Mouse (Mus musculus): ENCODE measurements at regions not wholly inside any gene's neighbourhood (a gene's known extent, or its start where the extent isn't known, plus 50 kb on each side); places are given as distances from the start of the nearest gene placed in this dataset.

DNA sequence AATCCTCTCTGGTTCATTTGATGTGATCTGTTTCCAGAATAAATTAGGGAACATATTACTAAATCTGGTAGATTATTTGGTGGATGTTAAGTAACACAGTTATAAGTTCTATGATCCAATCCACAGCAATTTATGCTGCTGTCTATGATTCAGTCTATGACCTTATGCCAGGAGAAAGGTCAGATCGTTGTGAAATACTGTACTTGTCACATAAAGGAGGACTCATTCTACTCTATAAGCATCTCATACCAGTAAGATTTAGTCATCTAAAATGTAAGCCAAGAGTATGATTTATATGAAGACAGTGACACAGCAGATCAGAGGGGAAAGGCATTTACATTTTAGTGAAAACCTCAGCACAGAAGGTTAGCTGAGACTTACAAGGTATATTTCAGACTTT lies 1677.5 kb upstream of the Pcdh10 start:
- ATAC-seq (ENCODE audit: low FRiP score) (no peak), DNase-seq (ENCODE audit: low spot score) (no peak)
- Histone ChIP-seq H3K4me1 (replicated peaks; ENCODE audit: control insufficient read depth, insufficient read depth, low read length) (no peaks in the 10 kb centered on the region), H3K27me3 (ENCODE audit: control insufficient read depth, insufficient read depth, low read length) (no peaks in the 10 kb centered on the region), H3K4me2 (replicated peaks) (no peak overlapping the region), H3K9ac (no peak overlapping the region), H3K4me3 (replicated peaks; ENCODE audit: low read length) (no peak overlapping the region), H3K9me3 (ENCODE audit: control insufficient read depth, low read length) (no peaks in the 10 kb centered on the region), H3K27ac (no peak overlapping the region), H3K36me3 (replicated peaks; ENCODE audit: control insufficient read depth, insufficient read depth) (no peaks in the 10 kb centered on the region)
- 89% methylated on average over 1 of the region's 1 CpGs for WGBS

DNA sequence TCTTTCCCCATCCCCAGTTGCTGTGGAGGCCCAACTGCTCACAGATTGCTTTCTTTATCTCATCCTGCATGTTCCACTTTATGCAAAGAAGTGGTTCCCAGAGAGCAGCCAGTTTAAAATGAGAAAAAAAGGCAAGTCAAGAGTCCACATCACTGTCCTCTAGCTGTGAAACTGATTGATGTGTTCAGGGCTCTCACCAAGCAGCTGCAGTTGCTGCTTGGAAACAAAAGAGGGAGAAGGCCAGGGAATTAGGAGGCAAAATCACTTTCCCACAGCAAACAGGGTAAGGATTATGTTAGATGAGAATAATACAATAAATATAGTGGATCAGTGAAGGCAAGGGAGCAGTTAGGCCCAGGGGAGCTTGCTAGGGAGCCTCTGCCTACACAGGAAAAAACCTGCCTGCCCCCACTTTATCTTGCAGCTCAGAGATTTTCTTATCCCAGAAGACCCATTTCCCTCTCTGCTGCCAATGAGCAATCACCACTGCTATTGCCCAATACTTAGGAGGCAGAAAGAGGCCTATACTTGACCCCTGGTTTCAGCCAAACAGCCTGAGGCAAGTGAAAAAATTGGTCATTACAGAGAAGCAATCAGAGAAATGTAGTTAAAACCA lies 1658.3 kb upstream of the Pcdh10 start:
- DNase-seq (ENCODE audit: low spot score) (peak; percentile 23), ATAC-seq (ENCODE audit: low FRiP score) (0 out of 2 replicates have a peak, but pooled peaks have one; percentile 34)
- H3K4me2 ChIP-seq (replicated peaks): no peak overlapping the region

More for the DNA sequence above, 1658.3 kb upstream of the Pcdh10 start:
- H3K4me1 ChIP-seq (replicated peaks; ENCODE audit: control insufficient read depth, insufficient read depth, low read length): no peaks in the 10 kb centered on the region
- no peak overlapping the region for H3K9ac ChIP-seq
- no peaks in the 10 kb centered on the region for H3K27me3 ChIP-seq (ENCODE audit: control insufficient read depth, insufficient read depth, low read length)
- H3K27ac ChIP-seq: no peak overlapping the region
- no peak overlapping the region for H3K4me3 ChIP-seq (replicated peaks; ENCODE audit: low read length)
- H3K36me3 ChIP-seq (replicated peaks; ENCODE audit: control insufficient read depth, insufficient read depth): no peaks in the 10 kb centered on the region
- H3K9me3 ChIP-seq (ENCODE audit: control insufficient read depth, low read length): no peaks in the 10 kb centered on the region

All from hindbrain, embryonic 14.5 days (tissue).